Mouse (Mus musculus) spleen, postnatal 10 days (tissue): ENCODE results near the gene Fnbp1.

ENCODE experiments used
- DNase-seq, 2 experiments: peaks; one replicate each; pipeline ENCODE4 v3.0.0; 2021 to 2022; ENCODE audit warnings: low spot score in 2 of 2

Gene Fnbp1

GRCm38 (mm10) chr2:31124694-31125093 lies 17.1 kb downstream of the Fnbp1 start:
- no peak for DNase-seq

- DNase-seq = no peak
These were observed 18.3 kb downstream of the Fnbp1 start for GRCm38 (mm10) chr2:31123493-31123892.

GRCm38 (mm10) chr2:31122806-31123205 lies 19.0 kb downstream of the Fnbp1 start:
- DNase-seq = no peak

- DNase-seq = no peak
These were observed 20.6 kb downstream of the Fnbp1 start for GRCm38 (mm10) chr2:31121131-31121693.

- no peak for DNase-seq
These were observed 22.0 kb downstream of the Fnbp1 start for GRCm38 (mm10) chr2:31119795-31120194.

GRCm38 (mm10) chr2:31118639-31119380 lies 23.0 kb downstream of the Fnbp1 start:
- no peak for DNase-seq

GRCm38 (mm10) chr2:31118211-31118610 lies 23.6 kb downstream of the Fnbp1 start:
- no peak for DNase-seq

- DNase-seq = no peak
These were observed 25.7 kb downstream of the Fnbp1 start for GRCm38 (mm10) chr2:31115943-31116731.

- DNase-seq = no peak
These were observed 26.5 kb downstream of the Fnbp1 start for GRCm38 (mm10) chr2:31115091-31115942.

GRCm38 (mm10) chr2:31114205-31114604 lies 27.6 kb downstream of the Fnbp1 start:
- DNase-seq = no peak

- no peak for DNase-seq
These were observed 30.1 kb downstream of the Fnbp1 start for GRCm38 (mm10) chr2:31111685-31112084.

- DNase-seq = no peak
These were observed 31.8 kb downstream of the Fnbp1 start for GRCm38 (mm10) chr2:31109960-31110548.

GRCm38 (mm10) chr2:31108186-31108585 lies 33.6 kb downstream of the Fnbp1 start:
- DNase-seq = no peak

GRCm38 (mm10) chr2:31106621-31107320 lies 35.0 kb downstream of the Fnbp1 start:
- DNase-seq = no peak

- no peak for DNase-seq
These were observed 35.8 kb downstream of the Fnbp1 start for GRCm38 (mm10) chr2:31106004-31106403.

GRCm38 (mm10) chr2:31105279-31105678 lies 36.5 kb downstream of the Fnbp1 start:
- no peak for DNase-seq

- no peak for DNase-seq
These were observed 38.5 kb downstream of the Fnbp1 start for GRCm38 (mm10) chr2:31103321-31103720.

- no peak for DNase-seq
These were observed 40.5 kb downstream of the Fnbp1 start for GRCm38 (mm10) chr2:31101285-31101684.

- no peak for DNase-seq
These were observed 42.7 kb downstream of the Fnbp1 start for GRCm38 (mm10) chr2:31099079-31099478.

GRCm38 (mm10) chr2:31098616-31099015 lies 43.2 kb downstream of the Fnbp1 start:
- DNase-seq = no peak

- no peak for DNase-seq
These were observed 44.5 kb downstream of the Fnbp1 start for GRCm38 (mm10) chr2:31097276-31097675.
